Mouse (Mus musculus): ENCODE data around the gene Vps53. TPM values are rescaled to one million over a fixed set of nuclear protein-coding genes. Genes with fewer than 3 reads are reported as not detected.

Gene Vps53
- polyA plus RNA-seq, 1 experiment = 41.2 TPM

GRCm38 (mm10) chr11:76033836-76034235, 145.6 kb downstream of the Vps53 start:
- no peaks in the 10 kb centered on the region for H3K36me3 ChIP-seq (ENCODE audit: control insufficient read depth, insufficient read depth)
- H3ac ChIP-seq (ENCODE audit: control insufficient read depth, insufficient read length) = no peak overlapping the region
- no peaks in the 10 kb centered on the region for H3K79me2 ChIP-seq (ENCODE audit: control insufficient read depth, insufficient read depth)
- H3K27me3 ChIP-seq (ENCODE audit: control insufficient read depth, insufficient read depth, insufficient read length) = peaks cover 12% of the 10 kb centered on the region
- TF ChIP-seq POLR2AphosphoS2 (IDR thresholded peaks at IDR 0.05; ENCODE audit: insufficient read length, low read depth) (no peak), SRF (IDR thresholded peaks at IDR 0.05; ENCODE audit: control insufficient read depth, insufficient read length, low read depth) (no peak), REST (IDR thresholded peaks at IDR 0.05; ENCODE audit: insufficient read depth, insufficient read length) (no peak), TCF3 (IDR thresholded peaks at IDR 0.05; ENCODE audit: insufficient read length, low read depth) (no peak), MYOD1 (IDR thresholded peaks at IDR 0.05; ENCODE audit: control insufficient read depth in 1 of 3, insufficient read length in 2 of 3, low read depth in 2 of 3) (no peak)
- H3K4me2 ChIP-seq (ENCODE audit: low read depth) = no peak overlapping the region
- no peak overlapping the region for H3K4me3 ChIP-seq

- TF ChIP-seq MYOG (IDR thresholded peaks at IDR 0.05; ENCODE audit: control insufficient read depth in 1 of 3, insufficient read depth in 1 of 3, insufficient read length in 2 of 3, low read depth in 2 of 3) (no peak), MAX (IDR thresholded peaks at IDR 0.05; ENCODE audit: low read depth) (no peak), SRF (IDR thresholded peaks at IDR 0.05; ENCODE audit: control insufficient read depth, insufficient read length, low read depth) (no peak)
- Histone ChIP-seq H3K36me3 (ENCODE audit: control insufficient read depth, insufficient read depth) (no peaks in the 10 kb centered on the region), H3K4me3 (no peak overlapping the region), H3ac (ENCODE audit: control insufficient read depth, insufficient read length) (no peak overlapping the region), H3K4me2 (ENCODE audit: low read depth) (no peak overlapping the region), H3K79me2 (ENCODE audit: control insufficient read depth, insufficient read depth) (no peaks in the 10 kb centered on the region), H3K27me3 (ENCODE audit: control insufficient read depth, insufficient read depth, insufficient read length) (peaks cover 12% of the 10 kb centered on the region)
These were observed 146.1 kb downstream of the Vps53 start for GRCm38 (mm10) chr11:76033359-76033758.

- Histone ChIP-seq H3ac (ENCODE audit: control insufficient read depth, insufficient read length) (peak overlapping the region; percentile 56), H3K36me3 (ENCODE audit: control insufficient read depth, insufficient read depth) (no peaks in the 10 kb centered on the region), H3K4me2 (ENCODE audit: low read depth) (peak overlapping the region; percentile 62), H3K27me3 (ENCODE audit: control insufficient read depth, insufficient read depth, insufficient read length) (no peaks in the 10 kb centered on the region), H3K79me2 (ENCODE audit: control insufficient read depth, insufficient read depth) (no peaks in the 10 kb centered on the region), H3K4me3 (peak overlapping the region; percentile 18)
- TF ChIP-seq CEBPB (IDR thresholded peaks at IDR 0.05; ENCODE audit: insufficient read depth, poor library complexity, severe bottlenecking) (no peak), POLR2AphosphoS2 (IDR thresholded peaks at IDR 0.05; ENCODE audit: insufficient read length, low read depth) (no peak), USF1 (IDR thresholded peaks at IDR 0.05; ENCODE audit: low read depth) (no peak), MYOG (IDR thresholded peaks at IDR 0.05; ENCODE audit: control insufficient read depth in 1 of 3, insufficient read depth in 1 of 3, insufficient read length in 2 of 3, low read depth in 2 of 3) (no peak), E2F4 (IDR thresholded peaks at IDR 0.05; ENCODE audit: insufficient read depth) (no peak), MAX (IDR thresholded peaks at IDR 0.05; ENCODE audit: low read depth) (no peak), POLR2A (IDR thresholded peaks at IDR 0.05; ENCODE audit: insufficient read length, low read depth) (no peak), TCF12 (IDR thresholded peaks at IDR 0.05; ENCODE audit: insufficient read depth, poor library complexity, severe bottlenecking) (no peak), TCF3 (IDR thresholded peaks at IDR 0.05; ENCODE audit: insufficient read length, low read depth) (no peak), REST (IDR thresholded peaks at IDR 0.05; ENCODE audit: insufficient read depth, insufficient read length) (no peak), SRF (IDR thresholded peaks at IDR 0.05; ENCODE audit: control insufficient read depth, insufficient read length, low read depth) (no peak), MYOD1 (IDR thresholded peaks at IDR 0.05; ENCODE audit: control insufficient read depth in 1 of 3, insufficient read length in 2 of 3, low read depth in 2 of 3) (no peak)
These were observed 151.4 kb downstream of the Vps53 start for GRCm38 (mm10) chr11:76028072-76028465.

- TF ChIP-seq POLR2AphosphoS2 (IDR thresholded peaks at IDR 0.05; ENCODE audit: insufficient read length, low read depth) = peak; percentile 65
- TF ChIP-seq POLR2A (IDR thresholded peaks at IDR 0.05; ENCODE audit: insufficient read length, low read depth) = peak; percentile 87
- TF ChIP-seq USF1 (IDR thresholded peaks at IDR 0.05; ENCODE audit: low read depth) = no peak
- H3K27me3 ChIP-seq (ENCODE audit: control insufficient read depth, insufficient read depth, insufficient read length) = no peaks in the 10 kb centered on the region
- peak within 1 kb of the TSS; percentile 56 for H3ac ChIP-seq (ENCODE audit: control insufficient read depth, insufficient read length)
- peak within 1 kb of the TSS; percentile 62 for H3K4me2 ChIP-seq (ENCODE audit: low read depth)
- no peaks in the 10 kb centered on the region for H3K79me2 ChIP-seq (ENCODE audit: control insufficient read depth, insufficient read depth)
- peak within 1 kb of the TSS; percentile 18 for H3K4me3 ChIP-seq
- no peaks in the 10 kb centered on the region for H3K36me3 ChIP-seq (ENCODE audit: control insufficient read depth, insufficient read depth)
These were observed 152.0 kb downstream of the Vps53 start, which contains the start of gene Rflnb for GRCm38 (mm10) chr11:76027139-76028071. TSS of gene Rflnb (minus strand) at chr11:76027782.

GRCm38 (mm10) chr11:76026527-76027138, 152.8 kb downstream of the Vps53 start:
- Histone ChIP-seq H3K79me2 (ENCODE audit: control insufficient read depth, insufficient read depth) (no peaks in the 10 kb centered on the region), H3K4me3 (peak overlapping the region; percentile 18), H3ac (ENCODE audit: control insufficient read depth, insufficient read length) (peak overlapping the region; percentile 56), H3K4me2 (ENCODE audit: low read depth) (peak overlapping the region; percentile 46), H3K36me3 (ENCODE audit: control insufficient read depth, insufficient read depth) (no peaks in the 10 kb centered on the region), H3K27me3 (ENCODE audit: control insufficient read depth, insufficient read depth, insufficient read length) (no peaks in the 10 kb centered on the region)
- TF ChIP-seq SRF (IDR thresholded peaks at IDR 0.05; ENCODE audit: control insufficient read depth, insufficient read length, low read depth) (no peak), E2F4 (IDR thresholded peaks at IDR 0.05; ENCODE audit: insufficient read depth) (no peak), TCF3 (IDR thresholded peaks at IDR 0.05; ENCODE audit: insufficient read length, low read depth) (no peak)
